Mouse (Mus musculus): ENCODE measurements around the gene Tm6sf1. TPM values are rescaled to one million over a fixed set of nuclear protein-coding genes. Genes with fewer than 3 reads are reported as not detected.

Tm6sf1 gene
- 11.2 and 13.5 TPM in 2 replicates for polyA plus RNA-seq (2014; fragmentation: Nextera tagmentation; extraction: Ambion mirVana)

- Histone ChIP-seq H3K9me3 (replicated peaks; ENCODE audit: control insufficient read depth, low read length) (no peaks in the 10 kb centered on the region), H3K9ac (replicated peaks; ENCODE audit: low read length) (peak within 1 kb of the TSS; percentile 68), H3K27ac (replicated peaks; ENCODE audit: low read depth, low read length) (no peak within 1 kb of the TSS), H3K4me2 (ENCODE audit: low read depth, low read length) (peak within 1 kb of the TSS; percentile 99), H3K4me3 (ENCODE audit: low read depth, low read length) (peak within 1 kb of the TSS; percentile 66), H3K27me3 (ENCODE audit: control insufficient read depth, insufficient read depth, low read length) (peaks cover 8% of the 10 kb centered on the region), H3K36me3 (replicated peaks; ENCODE audit: control insufficient read depth, insufficient read depth, low read depth, low read length) (no peaks in the 10 kb centered on the region), H3K4me1 (ENCODE audit: control insufficient read depth, insufficient read depth, low read length) (no peaks in the 10 kb centered on the region; the same call in 1 of the 2 replicates)
- under 1% methylated on average over 64 of the region's 64 CpGs for WGBS
- peak; percentile 56 for DNase-seq (ENCODE audit: low spot score)
- peak; percentile 75 for ATAC-seq (replicated peaks; ENCODE audit: insufficient number of reproducible peaks, low FRiP score, low TSS enrichment, low read depth)
These were observed at the start of gene Tm6sf1 for GRCm38 (mm10) chr7:81858968-81859721. Gene Tm6sf1 (plus strand): TSS chr7:81859001.

DNA sequence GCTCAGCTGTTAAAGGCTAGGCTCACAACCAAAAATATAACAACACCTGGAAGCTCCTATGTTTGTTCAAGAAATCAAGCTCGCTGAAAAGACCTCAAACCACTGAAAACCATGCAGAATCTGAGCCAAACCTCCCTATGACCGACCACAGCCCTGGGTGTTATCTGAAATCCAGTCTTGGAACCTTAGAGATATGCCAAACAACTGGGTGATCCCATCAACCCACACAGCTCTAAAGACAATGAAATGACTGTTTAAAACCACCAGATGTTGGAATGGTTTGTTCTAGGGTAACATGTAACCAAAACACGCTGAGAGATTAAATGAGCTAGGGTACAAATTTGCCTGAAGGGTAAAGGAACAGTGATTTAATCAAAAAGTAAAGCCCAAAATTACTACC lies 33.9 kb upstream of the Tm6sf1 start:
- no peaks in the 10 kb centered on the region for H3K9me3 ChIP-seq (replicated peaks; ENCODE audit: control insufficient read depth, low read length)
- H3K27ac ChIP-seq (replicated peaks; ENCODE audit: low read depth, low read length), result no peak overlapping the region
- no peaks in the 10 kb centered on the region for H3K36me3 ChIP-seq (replicated peaks; ENCODE audit: control insufficient read depth, insufficient read depth, low read depth, low read length)
- no peak for ATAC-seq (replicated peaks; ENCODE audit: insufficient number of reproducible peaks, low FRiP score, low TSS enrichment, low read depth)
- no peak overlapping the region for H3K4me3 ChIP-seq (ENCODE audit: low read depth, low read length)
- H3K4me2 ChIP-seq (ENCODE audit: low read depth, low read length), result no peak overlapping the region
- peaks cover 2% of the 10 kb centered on the region; the same call in 1 of the 2 replicates for H3K4me1 ChIP-seq (ENCODE audit: control insufficient read depth, insufficient read depth, low read length)
- H3K9ac ChIP-seq (replicated peaks; ENCODE audit: low read length), result no peak overlapping the region
- no peaks in the 10 kb centered on the region for H3K27me3 ChIP-seq (ENCODE audit: control insufficient read depth, insufficient read depth, low read length)
- 45% methylated on average over 3 of the region's 3 CpGs for WGBS
- peak; percentile 26 for DNase-seq (ENCODE audit: low spot score)

GRCm38 (mm10) chr7:81825381-81825780 lies 33.4 kb upstream of the Tm6sf1 start:
- Histone ChIP-seq H3K4me1 (ENCODE audit: control insufficient read depth, insufficient read depth, low read length) (peaks cover 2% of the 10 kb centered on the region; the same call in 1 of the 2 replicates), H3K4me2 (ENCODE audit: low read depth, low read length) (no peak overlapping the region), H3K9ac (replicated peaks; ENCODE audit: low read length) (no peak overlapping the region), H3K27ac (replicated peaks; ENCODE audit: low read depth, low read length) (no peak overlapping the region), H3K27me3 (ENCODE audit: control insufficient read depth, insufficient read depth, low read length) (no peaks in the 10 kb centered on the region), H3K9me3 (replicated peaks; ENCODE audit: control insufficient read depth, low read length) (no peaks in the 10 kb centered on the region), H3K4me3 (ENCODE audit: low read depth, low read length) (no peak overlapping the region), H3K36me3 (replicated peaks; ENCODE audit: control insufficient read depth, insufficient read depth, low read depth, low read length) (no peaks in the 10 kb centered on the region)
- DNase-seq (ENCODE audit: low spot score), result no peak
- no peak for ATAC-seq (replicated peaks; ENCODE audit: insufficient number of reproducible peaks, low FRiP score, low TSS enrichment, low read depth)
- 46% methylated on average over 3 of the region's 3 CpGs for WGBS

DNA sequence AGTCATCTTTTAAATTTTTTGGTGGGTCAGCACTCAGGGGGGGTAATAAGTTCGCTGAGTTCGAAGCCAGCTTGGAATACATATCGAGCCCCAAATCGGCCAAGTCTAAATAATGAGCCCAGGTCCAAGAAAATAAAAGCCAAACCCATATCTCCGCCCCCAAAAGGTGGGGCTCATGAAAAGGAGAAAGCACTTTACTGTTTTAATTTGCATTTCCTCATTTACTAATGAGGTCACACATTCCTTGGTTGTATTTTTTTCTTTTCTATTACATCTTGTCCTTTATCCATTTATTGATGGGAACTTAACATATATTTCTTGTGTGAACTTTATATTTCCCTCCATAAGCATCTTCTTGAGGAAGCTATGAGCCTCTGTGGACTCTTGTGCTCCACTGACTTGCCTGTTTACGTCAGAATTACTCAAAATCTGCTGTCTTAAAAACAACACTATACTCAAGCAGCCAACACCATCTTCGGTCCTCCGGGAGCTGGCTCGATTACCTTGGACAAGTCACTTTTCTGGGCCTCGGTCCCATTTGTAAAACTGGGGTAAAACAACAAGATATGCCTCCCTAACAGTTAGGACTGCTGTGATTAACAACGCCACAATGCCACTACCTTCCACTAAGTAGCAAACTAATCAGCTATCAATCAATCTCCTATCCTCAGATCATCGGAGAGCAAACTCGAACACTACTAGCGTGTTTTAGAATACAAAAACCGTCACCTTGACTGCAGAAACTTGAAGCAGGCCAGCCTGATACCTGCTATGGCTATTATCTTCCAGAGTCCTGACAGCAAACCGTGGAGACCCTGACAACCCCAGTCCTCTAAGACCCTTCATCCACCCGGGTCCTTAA lies 30.8 kb upstream of the Tm6sf1 start:
- no peak for ATAC-seq (replicated peaks; ENCODE audit: insufficient number of reproducible peaks, low FRiP score, low TSS enrichment, low read depth)

GRCm38 (mm10) chr7:81828681-81829378 lies 30.0 kb upstream of the Tm6sf1 start:
- Histone ChIP-seq H3K9ac (replicated peaks; ENCODE audit: low read length) (peak overlapping the region; percentile 87), H3K27ac (replicated peaks; ENCODE audit: low read depth, low read length) (peak overlapping the region; percentile 87), H3K4me3 (ENCODE audit: low read depth, low read length) (peak overlapping the region; percentile 81), H3K9me3 (replicated peaks; ENCODE audit: control insufficient read depth, low read length) (no peaks in the 10 kb centered on the region), H3K4me2 (ENCODE audit: low read depth, low read length) (peak overlapping the region; percentile 79), H3K27me3 (ENCODE audit: control insufficient read depth, insufficient read depth, low read length) (no peaks in the 10 kb centered on the region), H3K4me1 (ENCODE audit: control insufficient read depth, insufficient read depth, low read length) (peaks cover 2% of the 10 kb centered on the region; the same call in 1 of the 2 replicates), H3K36me3 (replicated peaks; ENCODE audit: control insufficient read depth, insufficient read depth, low read depth, low read length) (no peaks in the 10 kb centered on the region)
- ATAC-seq (replicated peaks; ENCODE audit: insufficient number of reproducible peaks, low FRiP score, low TSS enrichment, low read depth) (peak; percentile 70), DNase-seq (ENCODE audit: low spot score) (peak; percentile 36)
- WGBS, result 0% methylated on average over 64 of the region's 91 CpGs

More for the DNA sequence above, 30.8 kb upstream of the Tm6sf1 start:
- Histone ChIP-seq H3K36me3 (replicated peaks; ENCODE audit: control insufficient read depth, insufficient read depth, low read depth, low read length) (no peaks in the 10 kb centered on the region), H3K27me3 (ENCODE audit: control insufficient read depth, insufficient read depth, low read length) (no peaks in the 10 kb centered on the region), H3K9me3 (replicated peaks; ENCODE audit: control insufficient read depth, low read length) (no peaks in the 10 kb centered on the region), H3K4me3 (ENCODE audit: low read depth, low read length) (peak overlapping the region; percentile 81), H3K4me1 (ENCODE audit: control insufficient read depth, insufficient read depth, low read length) (peaks cover 2% of the 10 kb centered on the region; the same call in 1 of the 2 replicates), H3K9ac (replicated peaks; ENCODE audit: low read length) (peak overlapping the region; percentile 87), H3K27ac (replicated peaks; ENCODE audit: low read depth, low read length) (peak overlapping the region; percentile 87), H3K4me2 (ENCODE audit: low read depth, low read length) (peak overlapping the region; percentile 79)
- no peak for DNase-seq (ENCODE audit: low spot score)
- 30% methylated on average over 17 of the region's 17 CpGs for WGBS

DNA sequence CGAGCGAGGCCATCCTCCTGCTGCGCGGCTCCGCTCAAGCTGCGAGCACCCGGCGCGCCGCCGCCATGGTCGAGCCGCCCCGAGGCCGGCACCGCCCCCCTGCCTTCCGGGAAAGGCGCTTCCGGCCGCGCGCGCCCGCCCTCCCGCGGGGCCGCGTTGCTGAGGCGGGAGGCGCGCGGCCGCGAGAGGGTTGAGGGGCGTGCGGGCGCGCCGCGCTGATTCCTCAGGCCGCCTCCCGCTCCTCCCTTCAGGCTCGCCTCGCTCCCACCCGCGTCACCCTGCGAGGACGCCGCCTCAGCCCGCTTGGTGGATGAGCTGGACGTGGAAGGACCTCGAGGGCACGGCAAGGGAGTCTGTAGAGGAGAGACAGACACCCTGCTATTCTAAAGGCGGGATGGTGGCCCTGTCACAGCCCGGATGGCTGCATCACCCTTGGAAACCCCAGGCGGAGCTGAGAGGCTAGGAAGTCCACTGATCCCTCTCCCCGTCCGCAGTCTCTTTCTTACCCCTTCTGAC lies 29.4 kb upstream of the Tm6sf1 start, which contains the start of gene Btbd1:
TSS of gene Btbd1 (minus strand) at position 53 of the 516 bp plus-strand sequence.
- H3K4me3 ChIP-seq (ENCODE audit: low read depth, low read length), result peak within 1 kb of the TSS; percentile 81
- peak; percentile 87 for ATAC-seq (replicated peaks; ENCODE audit: insufficient number of reproducible peaks, low FRiP score, low TSS enrichment, low read depth)

GRCm38 (mm10) chr7:81834847-81835246 lies 24.0 kb upstream of the Tm6sf1 start:
- H3K36me3 ChIP-seq (replicated peaks; ENCODE audit: control insufficient read depth, insufficient read depth, low read depth, low read length), result no peaks in the 10 kb centered on the region
- no peaks in the 10 kb centered on the region for H3K9me3 ChIP-seq (replicated peaks; ENCODE audit: control insufficient read depth, low read length)
- no peak overlapping the region for H3K4me3 ChIP-seq (ENCODE audit: low read depth, low read length)
- no peak for DNase-seq (ENCODE audit: low spot score)
- no peak overlapping the region for H3K27ac ChIP-seq (replicated peaks; ENCODE audit: low read depth, low read length)
- no peak overlapping the region for H3K4me2 ChIP-seq (ENCODE audit: low read depth, low read length)
- no peaks in the 10 kb centered on the region for H3K4me1 ChIP-seq (ENCODE audit: control insufficient read depth, insufficient read depth, low read length)
- no peak for ATAC-seq (replicated peaks; ENCODE audit: insufficient number of reproducible peaks, low FRiP score, low TSS enrichment, low read depth)
- H3K9ac ChIP-seq (replicated peaks; ENCODE audit: low read length), result no peak overlapping the region
- H3K27me3 ChIP-seq (ENCODE audit: control insufficient read depth, insufficient read depth, low read length), result no peaks in the 10 kb centered on the region

More for the DNA sequence above, 29.4 kb upstream of the Tm6sf1 start, which contains the start of gene Btbd1:
- H3K9me3 ChIP-seq (replicated peaks; ENCODE audit: control insufficient read depth, low read length), result no peaks in the 10 kb centered on the region
- H3K4me1 ChIP-seq (ENCODE audit: control insufficient read depth, insufficient read depth, low read length), result peaks cover 2% of the 10 kb centered on the region; the same call in 1 of the 2 replicates
- peak within 1 kb of the TSS; percentile 87 for H3K27ac ChIP-seq (replicated peaks; ENCODE audit: low read depth, low read length)
- H3K36me3 ChIP-seq (replicated peaks; ENCODE audit: control insufficient read depth, insufficient read depth, low read depth, low read length), result no peaks in the 10 kb centered on the region
- peak within 1 kb of the TSS; percentile 79 for H3K4me2 ChIP-seq (ENCODE audit: low read depth, low read length)
- H3K9ac ChIP-seq (replicated peaks; ENCODE audit: low read length), result peak within 1 kb of the TSS; percentile 87
- H3K27me3 ChIP-seq (ENCODE audit: control insufficient read depth, insufficient read depth, low read length), result no peaks in the 10 kb centered on the region
- under 1% methylated on average over 54 of the region's 58 CpGs for WGBS
- DNase-seq (ENCODE audit: low spot score), result peak; percentile 93
